Mouse (Mus musculus): ENCODE results near the gene Kcnh1. TPM values are rescaled to one million over a fixed set of nuclear protein-coding genes. Genes with fewer than 3 reads are reported as not detected.

The Kcnh1 gene
- total and polyA plus RNA-seq, 3 experiments = not detected

DNA sequence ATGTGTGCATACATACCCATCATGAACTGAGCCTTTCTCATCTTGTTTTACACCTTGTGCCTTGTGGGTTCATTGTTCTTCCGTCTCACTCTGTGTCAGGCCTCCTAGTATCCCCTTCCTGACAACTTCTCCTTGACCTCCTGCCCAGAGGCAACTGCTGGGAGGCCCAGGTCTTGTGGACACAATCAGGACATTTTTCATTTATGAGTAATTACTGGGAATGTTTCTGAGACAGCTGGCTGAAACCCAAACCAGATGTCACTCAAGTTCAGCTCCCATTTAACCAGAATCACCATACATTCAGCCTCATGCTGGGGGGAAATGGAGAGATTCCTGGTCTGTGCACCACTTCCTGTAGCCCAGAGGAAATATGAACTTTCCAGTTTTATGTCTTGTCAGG is 263.9 kb downstream of the Kcnh1 start:
- Histone ChIP-seq H3K9ac (ENCODE audit: insufficient read depth, low read depth) (no peak overlapping the region), H3K4me3 (replicated peaks in 1 of 3; ENCODE audit: low read depth in 2 of 3, low read length in 2 of 3, poor library complexity in 1 of 3) (no peak overlapping the region), H3K27ac (ENCODE audit: insufficient read depth, low read depth) (no peak overlapping the region), H3K36me3 (replicated peaks in 1 of 2; ENCODE audit: control insufficient read depth in 1 of 2, insufficient read depth in 1 of 2, low read length in 1 of 2) (no peaks in the 10 kb centered on the region), H3K9me3 (replicated peaks; ENCODE audit: low read length) (peaks cover 4% of the 10 kb centered on the region), H3K4me2 (ENCODE audit: insufficient read depth, low read depth, poor library complexity, severe bottlenecking) (no peak overlapping the region), H3K79me2 (replicated peaks; ENCODE audit: control insufficient read depth, extremely low read depth, insufficient read depth, poor library complexity, severe bottlenecking) (no peaks in the 10 kb centered on the region), H3K4me1 (ENCODE audit: control insufficient read depth in 1 of 2, insufficient read depth in 2 of 2) (no peaks in the 10 kb centered on the region), H3K27me3 (replicated peaks) (peaks cover 85% of the 10 kb centered on the region)
- dilution Hi-C loops (cut with MboI; ENCODE audit: extremely low pct_ligation_motif_present, extremely low pct_unique_long_range_greater_than_20kb, low sequenced_read_pairs) = no loop called here
- DNase-seq (ENCODE audit: extremely low read depth) = no peak
- TF ChIP-seq KAT2A (IDR thresholded peaks at IDR 0.05; ENCODE audit: insufficient replicate concordance, low read length) = no peak
- TF ChIP-seq ZC3H11A (IDR thresholded peaks at IDR 0.05; ENCODE audit: low read depth, low read length) = no peak
- TF ChIP-seq ZMIZ1 (IDR thresholded peaks at IDR 0.05; ENCODE audit: low read depth, low read length) = no peak
- TF ChIP-seq NRF1 (IDR thresholded peaks at IDR 0.05; ENCODE audit: low read depth, low read length) = no peak
- no peak for TF ChIP-seq MEF2A (IDR thresholded peaks at IDR 0.05; ENCODE audit: borderline replicate concordance, low read depth, low read length)
- no peak for TF ChIP-seq RCOR1 (conservative IDR thresholded peaks at IDR 0.05; ENCODE audit: low read depth, low read length)
- TF ChIP-seq BHLHE40 (IDR thresholded peaks at IDR 0.05; ENCODE audit: low read depth, low read length) = no peak
- no peak for TF ChIP-seq GABPA (IDR thresholded peaks at IDR 0.05; ENCODE audit: insufficient replicate concordance, low read depth, low read length)
- TF ChIP-seq PAX5 (IDR thresholded peaks at IDR 0.05; ENCODE audit: low read length) = no peak
- TF ChIP-seq JUND (conservative IDR thresholded peaks at IDR 0.05; ENCODE audit: low read depth, low read length) = no peak
- TF ChIP-seq MYC (IDR thresholded peaks at IDR 0.05; ENCODE audit: low read depth, low read length) = no peak
- no peak for TF ChIP-seq SMC3 (IDR thresholded peaks at IDR 0.05; ENCODE audit: low read depth, low read length)
- in situ Hi-C loops (cut with MboI; ENCODE audit: low pct_ligation_motif_present, low pct_unique_long_range_greater_than_20kb, low sequenced_read_pairs) = no loop called here

DNA sequence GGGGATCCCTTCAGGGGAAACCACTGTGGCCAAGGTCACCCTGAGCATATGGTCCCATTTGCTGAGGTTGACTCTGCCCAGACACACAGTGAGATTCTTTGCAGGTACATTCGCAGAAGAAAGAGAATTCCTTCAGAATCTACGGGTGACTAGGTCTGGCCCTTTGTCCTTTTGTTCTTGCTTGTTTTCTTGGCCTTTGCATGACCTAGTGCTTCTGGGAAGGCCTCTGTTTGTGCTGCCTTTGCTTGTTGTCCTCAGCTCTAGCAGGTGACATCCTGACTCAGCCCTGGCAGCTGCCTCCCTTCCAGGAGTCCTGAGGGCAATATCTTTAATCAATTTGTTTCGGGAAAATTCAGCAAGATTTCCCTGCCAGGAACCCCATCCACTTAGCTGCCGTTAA is 264.4 kb downstream of the Kcnh1 start:
- Histone ChIP-seq H3K9me3 (replicated peaks; ENCODE audit: low read length) (peaks cover 4% of the 10 kb centered on the region), H3K4me3 (replicated peaks in 1 of 3; ENCODE audit: low read depth in 2 of 3, low read length in 2 of 3, poor library complexity in 1 of 3) (no peak overlapping the region), H3K9ac (ENCODE audit: insufficient read depth, low read depth) (no peak overlapping the region), H3K27ac (ENCODE audit: insufficient read depth, low read depth) (no peak overlapping the region), H3K27me3 (replicated peaks) (peaks cover 90% of the 10 kb centered on the region), H3K4me2 (ENCODE audit: insufficient read depth, low read depth, poor library complexity, severe bottlenecking) (no peak overlapping the region), H3K36me3 (replicated peaks in 1 of 2; ENCODE audit: control insufficient read depth in 1 of 2, insufficient read depth in 1 of 2, low read length in 1 of 2) (no peaks in the 10 kb centered on the region), H3K4me1 (ENCODE audit: control insufficient read depth in 1 of 2, insufficient read depth in 2 of 2) (no peaks in the 10 kb centered on the region), H3K79me2 (replicated peaks; ENCODE audit: control insufficient read depth, extremely low read depth, insufficient read depth, poor library complexity, severe bottlenecking) (no peaks in the 10 kb centered on the region)
- TF ChIP-seq MAX (IDR thresholded peaks at IDR 0.05; ENCODE audit: low read length) = no peak
- no peak for TF ChIP-seq PAX5 (IDR thresholded peaks at IDR 0.05; ENCODE audit: low read length)
- no peak for TF ChIP-seq CHD1 (IDR thresholded peaks at IDR 0.05; ENCODE audit: low read depth, low read length)
- no peak for TF ChIP-seq JUN (IDR thresholded peaks at IDR 0.05; ENCODE audit: insufficient read depth, low read depth, low read length)
- no peak for TF ChIP-seq ELF1 (IDR thresholded peaks at IDR 0.05; ENCODE audit: low read depth, low read length)
- in situ Hi-C loops (cut with MboI; ENCODE audit: low pct_ligation_motif_present, low pct_unique_long_range_greater_than_20kb, low sequenced_read_pairs) = no loop called here
- dilution Hi-C loops (cut with MboI; ENCODE audit: extremely low pct_ligation_motif_present, extremely low pct_unique_long_range_greater_than_20kb, low sequenced_read_pairs) = no loop called here
- no peak for DNase-seq (ENCODE audit: extremely low read depth)

Measured in CH12.LX (cell line).